Mouse (Mus musculus) neural tube, embryonic 13.5 days (tissue): ENCODE measurements around the gene Ikzf3. TPM values are rescaled to one million over a fixed set of nuclear protein-coding genes. Genes with fewer than 3 reads are reported as not detected.

Experiments
- ATAC-seq: fragments of 200-750 bp; cut with Nextera tagmentation; 2 replicates; pipeline ENCODE4 v1.8.0; 2017; ENCODE audit warnings: low read depth, mild to moderate bottlenecking, moderate TSS enrichment, moderate library complexity
- H3K27ac ChIP-seq: fragments of 300-500 bp; sonication (generic); replicated peaks from 2 replicates; pipeline ENCODE4 v1.5.1; 2015; ENCODE audit warnings: moderate library complexity, mild to moderate bottlenecking, inconsistent platforms
- H3K27me3 ChIP-seq: fragments of 300-500 bp; sonication (generic); 2 replicates; pipeline ENCODE4 v1.6.1; 2015; ENCODE audit warnings: mild to moderate bottlenecking, inconsistent platforms
- H3K36me3 ChIP-seq: fragments of 300-500 bp; sonication (generic); 2 replicates; pipeline ENCODE4 v1.6.1; 2015; ENCODE audit warnings: mild to moderate bottlenecking, inconsistent platforms
- H3K4me1 ChIP-seq: fragments of 300-500 bp; sonication (generic); replicated peaks from 2 replicates; pipeline ENCODE4 v1.6.1; 2015; ENCODE audit warnings: inconsistent platforms
- H3K4me2 ChIP-seq: fragments of 300-500 bp; sonication (generic); 2 replicates; pipeline ENCODE4 v1.6.1; 2015; ENCODE audit warnings: inconsistent platforms, mild to moderate bottlenecking, moderate library complexity
- H3K4me3 ChIP-seq: fragments of 300-500 bp; sonication (generic); 2 replicates; pipeline ENCODE4 v1.5.1; 2015; ENCODE audit warnings: mild to moderate bottlenecking, inconsistent platforms
- H3K9ac ChIP-seq: fragments of 300-500 bp; sonication (generic); 2 replicates; pipeline ENCODE4 v1.6.1; 2015; ENCODE audit warnings: moderate library complexity, mild to moderate bottlenecking, inconsistent platforms
- H3K9me3 ChIP-seq: fragments of 300-500 bp; sonication (generic); 2 replicates; pipeline ENCODE4 v1.6.1; 2016; ENCODE audit warnings: inconsistent platforms
- WGBS: fragments of 180-500 bp; shearing (Covaris S2); methylation state at CpG from one replicate; pipeline ENCODE4 v1.1.7; 2015; 5-methylcytosine and 5-hydroxymethylcytosine counted together
- polyA plus RNA-seq: library from polyadenylated mRNA; unstranded; fragments of >200 nt; fragmentation: Nextera tagmentation; extraction: Ambion mirVana; gene quantifications from 2 replicates; pipeline ENCODE4 v1.2.1, GENCODE M21; 2015

Ikzf3 gene
- polyA plus RNA-seq, 1 experiment from 2014 or later, result 0.31 TPM

- ATAC-seq, result no peak
- peaks cover 47% of the 10 kb centered on the region for H3K27me3 ChIP-seq
- H3K9me3 ChIP-seq, result no peaks in the 10 kb centered on the region
- WGBS, result 3% methylated on average over 33 of the region's 33 CpGs
- peaks cover 14% of the 10 kb centered on the region; the same call in 1 of the 2 replicates for H3K4me1 ChIP-seq
- H3K27ac ChIP-seq, result no peak overlapping the region
- no peaks in the 10 kb centered on the region for H3K36me3 ChIP-seq
- H3K4me2 ChIP-seq, result peak overlapping the region; percentile 8; the same call in 1 of the 2 replicates
- no peak overlapping the region for H3K4me3 ChIP-seq
- H3K9ac ChIP-seq, result 0 out of 2 replicates have a peak overlapping the region, but pooled peaks have one; percentile 18
Measured at GRCm38 (mm10) chr11:98446562-98447474, 99.0 kb downstream of the Ikzf3 start.

DNA sequence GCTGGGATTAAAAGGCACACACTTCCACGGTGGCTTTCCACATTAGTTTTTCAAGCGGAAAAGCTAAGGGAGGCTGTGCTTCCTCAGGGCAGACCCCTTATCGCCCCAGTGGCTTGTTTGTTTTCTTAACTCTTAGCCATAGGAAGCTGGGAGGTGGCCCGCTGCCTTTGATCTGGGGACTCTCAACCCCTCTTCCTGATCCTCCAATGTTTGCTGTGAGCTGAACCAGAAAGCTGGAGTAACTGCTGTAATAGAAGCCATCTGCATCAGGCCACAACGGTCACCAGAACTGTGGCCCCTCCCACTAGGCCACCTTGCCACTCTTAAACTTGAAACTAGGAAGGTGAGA, 99.6 kb downstream of the Ikzf3 start, which contains the start of gene Grb7:
Gene Grb7 (plus strand): TSS at position 182 of the 349 bp plus-strand sequence.
- ATAC-seq, result no peak
- Histone ChIP-seq H3K4me2 (peak within 1 kb of the TSS; percentile 8; the same call in 1 of the 2 replicates), H3K4me1 (peaks cover 14% of the 10 kb centered on the region; the same call in 1 of the 2 replicates), H3K36me3 (no peaks in the 10 kb centered on the region), H3K27ac (no peak within 1 kb of the TSS), H3K9me3 (no peaks in the 10 kb centered on the region), H3K4me3 (no peak within 1 kb of the TSS), H3K9ac (0 out of 2 replicates have a peak within 1 kb of the TSS, but pooled peaks have one; percentile 18), H3K27me3 (peaks cover 47% of the 10 kb centered on the region)
- WGBS, result 19% methylated on average over 5 of the region's 5 CpGs

GRCm38 (mm10) chr11:98445679-98446078, 100.2 kb downstream of the Ikzf3 start:
- no peak overlapping the region for H3K4me2 ChIP-seq
- no peaks in the 10 kb centered on the region for H3K36me3 ChIP-seq
- peaks cover 14% of the 10 kb centered on the region; the same call in 1 of the 2 replicates for H3K4me1 ChIP-seq
- H3K9me3 ChIP-seq, result no peaks in the 10 kb centered on the region
- no peak overlapping the region for H3K4me3 ChIP-seq
- H3K27ac ChIP-seq, result no peak overlapping the region
- no peak overlapping the region for H3K9ac ChIP-seq
- H3K27me3 ChIP-seq, result peaks cover 47% of the 10 kb centered on the region
- 74% methylated on average over 4 of the region's 4 CpGs for WGBS
- ATAC-seq, result no peak

DNA sequence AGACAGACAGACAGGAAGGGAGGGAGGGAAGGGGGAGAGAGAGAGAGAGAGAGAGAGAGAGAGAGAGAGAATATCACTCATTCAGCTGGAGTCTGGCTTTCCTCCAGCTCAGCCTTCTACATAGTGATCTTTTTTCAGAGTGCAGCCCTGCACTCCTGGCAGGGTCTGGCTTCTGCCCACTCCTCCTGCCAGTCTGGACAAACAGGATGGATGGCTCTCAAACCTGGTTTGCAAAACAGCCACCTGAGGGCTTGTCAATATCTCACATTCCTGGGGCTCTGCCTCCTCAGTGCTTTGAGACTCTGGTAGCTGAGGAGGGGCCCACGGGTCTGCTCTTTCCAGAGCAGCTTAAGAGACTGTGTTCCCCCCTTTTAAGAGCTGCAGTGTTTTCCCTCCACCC, 100.6 kb downstream of the Ikzf3 start:
- Histone ChIP-seq H3K4me1 (peaks cover 14% of the 10 kb centered on the region; the same call in 1 of the 2 replicates), H3K9me3 (no peaks in the 10 kb centered on the region), H3K4me2 (no peak overlapping the region), H3K36me3 (no peaks in the 10 kb centered on the region), H3K27me3 (peaks cover 47% of the 10 kb centered on the region), H3K27ac (no peak overlapping the region), H3K9ac (no peak overlapping the region), H3K4me3 (no peak overlapping the region)
- WGBS, result 55% methylated on average over 1 of the region's 1 CpGs
- no peak for ATAC-seq

DNA sequence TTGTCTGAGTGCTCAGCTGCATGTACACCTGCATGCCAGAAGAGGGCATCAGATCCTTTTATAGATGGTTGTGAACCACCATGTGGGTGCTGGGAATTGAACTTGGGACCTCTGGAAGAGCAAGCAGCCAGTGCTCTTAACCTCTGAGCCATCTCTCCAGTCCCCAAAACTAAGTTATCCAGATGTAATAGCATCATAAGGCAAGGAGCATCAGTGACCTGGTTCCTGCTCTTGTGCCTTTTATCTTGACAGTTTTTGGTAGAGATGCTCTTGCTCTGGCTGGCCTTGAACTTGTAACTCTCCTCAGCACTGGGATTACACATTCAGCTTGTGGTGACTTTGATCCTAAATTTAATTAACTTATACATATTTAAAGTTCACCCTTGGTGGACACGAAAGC, 102.1 kb downstream of the Ikzf3 start:
- ATAC-seq, result no peak
- no peaks in the 10 kb centered on the region for H3K9me3 ChIP-seq
- H3K4me2 ChIP-seq, result no peak overlapping the region
- H3K4me3 ChIP-seq, result no peak overlapping the region
- no peak overlapping the region for H3K9ac ChIP-seq
- peaks cover 38% of the 10 kb centered on the region for H3K27me3 ChIP-seq
- no peaks in the 10 kb centered on the region for H3K36me3 ChIP-seq
- H3K4me1 ChIP-seq, result peaks cover 14% of the 10 kb centered on the region; the same call in 1 of the 2 replicates
- 100% methylated on average over 1 of the region's 1 CpGs for WGBS
- no peak overlapping the region for H3K27ac ChIP-seq

- Histone ChIP-seq H3K4me1 (peaks cover 10% of the 10 kb centered on the region), H3K9me3 (no peaks in the 10 kb centered on the region), H3K4me2 (peak within 1 kb of the TSS; percentile 84), H3K27ac (peak within 1 kb of the TSS; percentile 70), H3K9ac (peak within 1 kb of the TSS; percentile 79), H3K36me3 (peaks cover 33% of the 10 kb centered on the region), H3K4me3 (peak within 1 kb of the TSS; percentile 71), H3K27me3 (no peaks in the 10 kb centered on the region)
- 3% methylated on average over 43 of the region's 43 CpGs for WGBS
- peak; percentile 95 for ATAC-seq
Measured at GRCm38 (mm10) chr11:98438331-98439158, 107.3 kb downstream of the Ikzf3 start, which contains the start of gene Mien1. Mien1 (minus strand) TSS chr11:98438991.

DNA sequence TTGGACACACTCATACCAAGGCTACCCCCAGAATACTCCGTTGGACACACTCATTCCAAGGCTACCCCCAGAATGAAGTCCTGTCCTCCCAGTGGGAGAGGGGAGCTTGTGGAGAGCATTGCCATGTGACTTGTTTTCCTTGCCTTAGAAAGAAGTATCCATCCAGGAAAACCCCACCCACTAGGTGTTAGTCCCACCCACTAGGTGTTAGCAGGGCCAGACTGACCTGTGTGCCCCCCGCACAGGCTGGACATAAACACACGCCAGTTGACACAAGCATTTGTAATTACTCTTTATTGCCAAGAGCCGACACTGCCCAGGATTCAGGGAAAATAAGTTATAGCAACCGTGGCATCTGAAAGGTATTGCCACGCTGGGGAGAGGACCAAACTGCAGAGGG, 108.4 kb downstream of the Ikzf3 start:
- peaks cover 36% of the 10 kb centered on the region for H3K36me3 ChIP-seq
- H3K4me3 ChIP-seq, result peak overlapping the region; percentile 71
- no peak for ATAC-seq
- H3K9ac ChIP-seq, result no peak overlapping the region
- no peaks in the 10 kb centered on the region for H3K9me3 ChIP-seq
- H3K27ac ChIP-seq, result no peak overlapping the region
- H3K4me2 ChIP-seq, result peak overlapping the region; percentile 84; the same call in 1 of the 2 replicates
- WGBS, result 83% methylated on average over 6 of the region's 6 CpGs
- peaks cover 10% of the 10 kb centered on the region for H3K4me1 ChIP-seq
- no peaks in the 10 kb centered on the region for H3K27me3 ChIP-seq

- no peak overlapping the region for H3K4me2 ChIP-seq
- no peaks in the 10 kb centered on the region for H3K27me3 ChIP-seq
- WGBS, result 89% methylated on average over 9 of the region's 9 CpGs
- H3K9me3 ChIP-seq, result no peaks in the 10 kb centered on the region
- peaks cover 10% of the 10 kb centered on the region for H3K4me1 ChIP-seq
- no peak overlapping the region for H3K9ac ChIP-seq
- peaks cover 36% of the 10 kb centered on the region for H3K36me3 ChIP-seq
- ATAC-seq, result no peak
- H3K27ac ChIP-seq, result no peak overlapping the region
- H3K4me3 ChIP-seq, result no peak overlapping the region
Measured at GRCm38 (mm10) chr11:98435723-98436122, 110.1 kb downstream of the Ikzf3 start.

DNA sequence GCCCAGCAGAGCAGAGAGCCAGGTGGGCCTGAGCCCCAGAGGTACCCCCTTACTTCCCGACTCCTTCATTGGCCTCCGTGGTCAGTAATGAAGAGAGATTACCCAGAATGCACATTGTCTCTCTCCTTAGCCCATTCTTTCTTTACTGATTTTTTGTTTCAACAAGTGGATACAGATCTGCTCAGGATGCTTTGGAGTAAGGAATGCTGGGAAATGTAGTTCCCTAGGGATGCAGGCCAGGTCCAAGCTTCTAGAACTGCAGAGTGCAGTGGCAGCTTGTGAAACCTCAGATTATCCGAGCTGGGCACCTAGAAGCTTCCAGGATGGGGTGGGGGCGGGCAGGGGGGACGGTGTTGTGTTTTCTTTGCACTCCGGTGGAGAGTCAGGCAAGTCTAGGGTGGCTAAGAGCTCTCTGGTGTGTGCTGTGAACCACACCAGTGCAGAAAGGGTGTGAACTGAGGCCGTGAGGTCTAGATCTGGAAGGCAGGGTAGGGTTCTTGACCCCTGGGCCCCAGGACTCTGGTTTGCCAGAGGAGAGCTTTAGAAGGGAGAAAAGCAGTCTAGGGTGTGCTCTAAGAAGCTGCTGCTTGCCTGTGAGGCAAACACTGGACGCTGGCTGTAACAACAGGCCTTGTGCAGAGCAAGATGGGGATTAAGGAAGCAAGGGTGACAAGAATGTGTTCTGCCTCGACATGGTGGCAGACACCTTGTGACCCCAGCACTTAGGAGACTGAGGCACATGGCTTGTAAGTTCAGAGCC, 113.9 kb downstream of the Ikzf3 start:
- H3K36me3 ChIP-seq, result peaks cover 32% of the 10 kb centered on the region; the same call in 1 of the 2 replicates
- H3K27me3 ChIP-seq, result no peaks in the 10 kb centered on the region
- WGBS, result 89% methylated on average over 9 of the region's 9 CpGs
- no peak overlapping the region for H3K27ac ChIP-seq
- ATAC-seq, result no peak
- H3K9me3 ChIP-seq, result no peaks in the 10 kb centered on the region
- no peak overlapping the region for H3K4me3 ChIP-seq
- no peaks in the 10 kb centered on the region for H3K4me1 ChIP-seq
- H3K4me2 ChIP-seq, result no peak overlapping the region
- no peak overlapping the region; the same call in 1 of the 2 replicates for H3K9ac ChIP-seq

DNA sequence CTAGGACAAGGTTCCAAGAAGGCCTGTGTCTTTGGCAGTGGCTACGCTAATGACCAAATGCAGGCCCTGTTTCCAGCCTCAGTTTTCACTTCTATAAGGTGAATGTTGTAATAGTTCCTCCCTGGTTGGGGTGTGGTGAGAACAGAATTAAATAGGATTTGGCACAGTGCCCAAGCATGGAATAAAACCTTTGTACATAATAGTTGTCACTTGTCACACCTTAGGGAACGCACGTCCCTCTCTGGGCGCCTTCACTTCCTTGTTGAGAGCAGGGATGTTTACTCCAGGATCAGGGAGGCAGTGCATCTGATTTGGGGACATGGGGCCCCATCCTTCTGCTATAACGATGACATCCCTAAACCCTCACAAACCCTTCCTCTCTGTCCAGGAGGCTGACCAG, 117.4 kb downstream of the Ikzf3 start:
- H3K4me2 ChIP-seq, result no peak overlapping the region
- no peaks in the 10 kb centered on the region for H3K9me3 ChIP-seq
- peaks cover 8% of the 10 kb centered on the region; the same call in 1 of the 2 replicates for H3K36me3 ChIP-seq
- no peaks in the 10 kb centered on the region for H3K4me1 ChIP-seq
- no peak overlapping the region for H3K27ac ChIP-seq
- no peak overlapping the region for H3K9ac ChIP-seq
- ATAC-seq, result no peak
- H3K4me3 ChIP-seq, result no peak overlapping the region
- WGBS, result 89% methylated on average over 5 of the region's 5 CpGs
- H3K27me3 ChIP-seq, result no peaks in the 10 kb centered on the region

- Histone ChIP-seq H3K27ac (no peak overlapping the region), H3K4me3 (no peak overlapping the region), H3K4me2 (no peak overlapping the region), H3K4me1 (no peaks in the 10 kb centered on the region), H3K9me3 (no peaks in the 10 kb centered on the region), H3K36me3 (peaks cover 4% of the 10 kb centered on the region; the same call in 1 of the 2 replicates), H3K27me3 (no peaks in the 10 kb centered on the region), H3K9ac (no peak overlapping the region)
- ATAC-seq, result no peak
- 90% methylated on average over 7 of the region's 7 CpGs for WGBS
Measured at GRCm38 (mm10) chr11:98426592-98426991, 119.2 kb downstream of the Ikzf3 start.
